Mouse (Mus musculus): ENCODE data around the gene Cbx5.

Gene Cbx5

DNA sequence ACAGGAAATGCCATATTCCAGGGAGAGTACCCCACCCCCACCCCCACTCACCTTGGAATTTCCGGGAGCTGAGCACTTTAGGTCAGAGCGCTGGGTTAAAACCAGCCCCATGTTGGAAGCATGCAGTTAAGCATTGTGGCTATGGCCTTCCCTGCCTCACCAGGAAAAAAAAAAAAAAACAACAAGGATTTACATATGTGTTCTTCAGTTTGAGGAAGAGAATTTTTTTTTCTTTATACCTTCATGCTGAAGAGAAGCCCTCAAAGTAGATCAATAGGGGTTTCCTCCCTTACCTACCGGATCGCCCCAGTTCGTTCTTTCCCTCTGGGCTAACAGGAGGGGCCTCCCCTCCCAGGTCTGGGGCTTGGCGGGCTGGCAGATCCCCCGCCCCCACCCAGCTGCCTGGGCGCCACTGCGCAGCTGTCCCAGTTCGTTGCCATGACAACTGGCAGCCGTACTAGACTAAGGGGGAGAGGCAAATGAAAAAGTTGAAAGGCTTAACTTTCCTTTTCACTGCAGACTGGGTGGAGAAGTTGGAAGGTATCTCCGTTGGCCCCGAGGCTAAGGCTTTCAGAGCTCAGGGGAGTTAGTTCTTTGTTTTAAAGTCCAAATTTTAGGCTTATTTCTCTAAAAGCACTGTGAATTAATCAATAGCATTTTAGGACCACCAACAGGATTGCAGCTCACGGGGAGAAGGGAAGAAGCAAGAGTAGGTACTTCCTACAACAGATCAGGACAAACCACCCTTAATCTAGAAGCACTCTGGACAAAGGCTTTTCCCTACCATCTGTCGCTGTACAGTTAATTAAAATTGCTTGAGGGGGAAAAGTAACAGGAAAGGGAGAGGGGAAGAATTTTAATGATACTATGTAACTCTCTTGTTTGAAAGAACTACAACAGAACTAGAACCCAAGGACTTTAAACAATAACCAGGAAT lies 24.4 kb downstream of the Cbx5 start:
- DNase-seq (ENCODE audit: low read depth, low spot score), result peak; percentile 82

DNA sequence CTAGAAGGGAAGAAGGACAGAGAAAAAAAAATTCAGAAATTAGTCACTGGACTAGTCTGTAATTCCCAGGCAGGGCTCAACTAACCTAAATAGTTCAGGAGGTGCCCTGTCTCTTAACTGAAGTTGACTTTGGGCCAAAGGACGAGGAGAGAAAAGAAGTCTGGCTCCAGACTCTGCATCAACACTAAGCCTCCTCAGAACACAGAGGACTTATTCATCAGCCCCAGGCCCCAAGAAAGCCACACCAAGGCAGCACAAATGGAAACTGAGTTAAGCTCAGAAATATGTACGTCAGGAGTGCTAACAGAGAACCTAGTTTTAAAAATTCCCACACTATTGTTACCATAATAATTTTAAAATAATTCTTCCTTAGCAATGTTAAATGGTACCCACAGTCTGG lies 25.5 kb downstream of the Cbx5 start:
- no peak for DNase-seq (ENCODE audit: low read depth, low spot score)

DNA sequence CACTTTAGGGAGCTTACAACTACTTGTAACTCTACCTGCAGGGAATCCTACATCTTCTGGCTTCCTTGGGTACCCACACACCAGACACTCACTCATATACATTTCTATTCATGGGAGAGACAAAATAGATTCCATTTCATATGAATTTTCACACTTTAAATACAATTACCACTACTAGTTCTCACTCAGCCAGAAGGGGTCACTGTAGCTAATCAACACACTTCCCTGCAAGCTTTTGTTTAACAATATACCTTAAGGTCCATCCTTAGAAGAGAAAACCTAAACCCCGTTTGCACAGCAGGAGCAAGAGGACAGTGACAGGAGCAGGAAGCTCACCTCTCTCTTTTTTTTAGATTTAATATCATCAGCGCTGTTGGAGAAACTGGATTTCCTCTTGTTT lies 34.5 kb downstream of the Cbx5 start:
- no peak for DNase-seq (ENCODE audit: low read depth, low spot score)

DNA sequence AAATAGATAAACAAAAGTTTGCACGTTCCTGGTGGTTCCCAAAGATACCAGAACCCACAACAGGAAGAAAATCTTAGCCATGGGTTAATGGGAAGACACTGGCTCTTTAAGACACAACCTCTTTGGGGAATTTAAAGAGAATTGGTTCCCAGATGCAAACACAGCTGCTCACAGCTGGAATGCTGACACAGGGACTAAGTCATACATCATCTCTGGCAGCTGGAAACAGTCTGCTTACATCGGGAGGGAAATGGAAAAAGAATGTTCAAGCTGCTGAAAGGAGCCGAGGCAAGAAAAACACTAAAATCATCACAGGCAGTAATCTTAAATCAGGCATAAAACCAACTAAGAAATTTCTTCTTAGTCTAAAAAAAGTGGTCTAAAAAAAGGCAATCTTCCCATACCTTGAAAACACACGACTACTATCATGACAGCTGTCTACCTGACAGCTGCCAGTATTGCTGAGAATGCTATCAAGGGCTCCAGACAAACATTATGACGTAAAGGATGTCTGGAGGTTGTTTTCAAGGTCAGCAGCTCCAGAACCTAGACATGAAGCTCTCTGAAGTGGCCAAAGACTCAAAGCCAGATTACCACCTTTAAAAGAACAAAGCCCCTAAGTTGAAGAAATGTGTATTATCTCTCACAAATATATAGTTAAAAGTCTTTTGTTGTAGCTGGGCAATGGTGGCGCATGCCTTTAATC lies 37.4 kb downstream of the Cbx5 start:
- no peak for DNase-seq (ENCODE audit: low read depth, low spot score)

DNA sequence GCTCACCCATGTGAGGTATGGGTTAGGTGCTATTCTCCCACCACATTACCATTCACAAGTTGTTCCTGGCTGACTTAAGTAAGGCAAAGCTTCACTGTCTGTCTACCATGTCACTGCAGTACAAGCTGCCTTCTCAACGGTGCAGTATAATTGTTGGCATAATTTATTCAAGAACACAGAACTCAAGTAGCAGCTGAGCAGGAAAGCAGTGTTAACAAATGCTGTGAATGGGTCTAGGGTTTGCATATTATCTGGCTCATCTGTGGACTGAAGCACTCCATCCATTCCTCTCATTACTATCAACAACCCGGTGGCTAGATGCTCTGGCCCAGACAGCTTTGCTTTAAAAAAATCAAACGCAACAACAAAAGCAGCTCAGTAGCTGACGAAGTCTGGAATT lies 41.8 kb downstream of the Cbx5 start:
- DNase-seq (ENCODE audit: low read depth, low spot score), result no peak

DNA sequence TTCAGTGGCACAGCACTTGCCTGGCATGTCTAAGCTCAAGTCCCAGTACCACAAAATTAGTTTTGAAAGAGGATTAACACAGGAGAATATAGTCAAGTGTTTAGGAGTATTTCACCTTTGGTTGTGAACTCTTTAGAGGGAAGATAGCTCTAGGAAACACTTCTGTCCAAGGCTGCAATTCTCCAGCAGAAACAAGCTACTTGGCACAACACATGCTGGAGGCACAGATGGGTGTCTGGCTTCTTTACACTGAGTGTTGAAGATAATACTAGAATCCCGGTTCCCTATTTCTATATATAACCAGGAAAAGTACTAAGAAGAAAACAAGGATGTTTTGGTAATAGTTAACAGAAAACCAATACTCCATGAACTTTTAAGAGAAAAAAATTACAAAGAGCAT lies 42.8 kb downstream of the Cbx5 start:
- no peak for DNase-seq (ENCODE audit: low read depth, low spot score)

DNA sequence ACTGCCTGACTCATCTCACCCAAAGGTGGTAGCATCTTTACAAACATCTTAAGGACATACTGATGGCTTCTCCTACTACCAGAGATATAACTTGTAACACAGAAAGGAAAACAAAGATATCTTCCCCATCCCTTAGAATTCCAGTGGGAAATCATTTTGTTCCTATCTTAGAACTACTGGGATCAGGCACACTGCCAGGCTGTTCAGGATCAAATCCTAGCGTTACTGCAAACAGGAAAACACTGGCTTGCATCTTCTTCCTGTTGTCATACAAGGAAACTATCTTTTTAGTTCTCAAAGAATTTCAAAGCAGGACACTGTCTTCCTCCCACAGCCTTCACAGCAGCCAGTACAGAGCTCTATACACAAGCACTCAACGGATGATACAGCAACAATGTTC lies 46.0 kb downstream of the Cbx5 start:
- DNase-seq (ENCODE audit: low read depth, low spot score), result no peak

DNA sequence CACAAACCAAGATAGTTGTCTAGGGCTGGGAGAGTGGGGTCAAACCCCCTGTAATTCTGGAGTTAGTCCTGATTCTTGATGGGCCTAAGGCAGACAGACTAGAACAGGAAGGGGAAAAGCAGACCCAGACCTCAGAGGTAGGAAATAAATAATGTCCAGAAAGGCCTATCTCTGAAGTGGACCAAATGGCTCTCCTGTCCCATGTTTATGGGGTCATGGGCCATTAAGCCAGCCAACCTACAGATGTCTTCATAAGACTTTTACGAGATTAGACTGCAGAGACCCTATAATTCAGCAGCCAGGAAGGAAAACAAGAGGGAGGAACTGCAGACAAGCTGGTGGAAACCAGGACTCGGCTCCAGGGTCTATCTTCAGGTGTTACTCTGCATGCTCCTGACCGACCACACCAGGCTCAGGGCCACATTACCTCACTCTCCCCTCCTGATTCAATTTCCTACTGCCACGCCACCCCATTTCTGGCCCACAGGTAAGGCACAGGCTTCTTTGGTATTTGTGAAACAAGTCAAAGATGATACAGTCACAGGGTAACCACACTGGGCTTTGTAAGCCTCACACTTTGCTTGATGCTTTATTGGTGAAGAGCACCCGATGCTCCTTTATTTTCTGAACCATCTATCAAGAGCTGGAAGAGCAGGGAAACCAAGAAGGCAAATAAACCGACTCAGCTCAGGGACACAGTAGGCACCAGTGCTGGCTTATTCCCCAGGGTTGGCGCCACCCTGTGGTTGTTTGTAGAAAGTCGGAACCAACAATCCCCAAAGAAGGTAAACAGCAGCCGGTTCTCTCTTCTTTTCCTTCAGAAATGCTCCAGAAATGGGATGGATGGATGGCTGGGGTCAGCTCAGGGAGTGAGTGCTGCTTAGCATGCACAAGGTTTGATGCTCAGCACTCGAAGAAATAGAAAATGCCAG lies 48.8 kb downstream of the Cbx5 start:
- no peak for DNase-seq (ENCODE audit: low read depth, low spot score)

DNA sequence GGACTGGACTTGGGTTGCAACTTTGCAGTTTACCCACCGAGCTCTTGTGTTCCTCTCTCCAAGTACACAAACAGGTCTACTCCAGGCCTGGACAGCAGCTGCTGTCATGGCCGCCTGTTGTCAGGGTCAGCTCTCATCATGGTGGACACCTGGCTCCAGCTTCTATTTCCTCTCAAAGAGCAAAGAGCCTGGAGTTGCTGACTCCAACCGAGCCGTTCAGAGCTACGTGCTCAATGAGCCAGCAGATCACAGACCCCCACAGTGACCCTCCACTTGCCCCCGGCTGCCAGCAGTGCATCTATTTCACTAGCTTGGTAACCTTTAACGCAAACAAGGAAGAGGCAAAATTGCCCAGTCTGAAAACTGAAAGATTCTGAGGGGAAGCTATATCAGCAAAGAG lies 49.5 kb downstream of the Cbx5 start:
- no peak for DNase-seq (ENCODE audit: low read depth, low spot score)

DNA sequence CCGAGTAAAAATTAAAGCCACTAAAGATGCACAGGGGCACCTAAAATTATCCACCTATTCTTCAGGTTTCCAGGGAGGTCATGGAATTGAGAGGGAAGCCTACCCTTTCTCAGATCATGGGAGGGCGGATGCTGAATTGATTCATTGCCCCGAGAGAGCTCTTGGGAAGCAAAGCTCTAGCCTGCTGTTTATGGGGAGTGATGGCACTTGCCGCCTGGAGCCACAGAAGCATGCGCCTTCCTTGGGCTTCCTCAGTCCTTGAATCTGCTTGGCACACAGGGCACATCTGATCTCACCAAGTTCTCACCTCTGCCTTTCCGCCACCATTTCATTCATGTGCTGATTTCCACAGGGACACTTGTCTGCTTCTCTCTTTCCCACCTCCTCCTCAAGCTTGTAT lies 51.8 kb downstream of the Cbx5 start:
- no peak for DNase-seq (ENCODE audit: low read depth, low spot score)

DNA sequence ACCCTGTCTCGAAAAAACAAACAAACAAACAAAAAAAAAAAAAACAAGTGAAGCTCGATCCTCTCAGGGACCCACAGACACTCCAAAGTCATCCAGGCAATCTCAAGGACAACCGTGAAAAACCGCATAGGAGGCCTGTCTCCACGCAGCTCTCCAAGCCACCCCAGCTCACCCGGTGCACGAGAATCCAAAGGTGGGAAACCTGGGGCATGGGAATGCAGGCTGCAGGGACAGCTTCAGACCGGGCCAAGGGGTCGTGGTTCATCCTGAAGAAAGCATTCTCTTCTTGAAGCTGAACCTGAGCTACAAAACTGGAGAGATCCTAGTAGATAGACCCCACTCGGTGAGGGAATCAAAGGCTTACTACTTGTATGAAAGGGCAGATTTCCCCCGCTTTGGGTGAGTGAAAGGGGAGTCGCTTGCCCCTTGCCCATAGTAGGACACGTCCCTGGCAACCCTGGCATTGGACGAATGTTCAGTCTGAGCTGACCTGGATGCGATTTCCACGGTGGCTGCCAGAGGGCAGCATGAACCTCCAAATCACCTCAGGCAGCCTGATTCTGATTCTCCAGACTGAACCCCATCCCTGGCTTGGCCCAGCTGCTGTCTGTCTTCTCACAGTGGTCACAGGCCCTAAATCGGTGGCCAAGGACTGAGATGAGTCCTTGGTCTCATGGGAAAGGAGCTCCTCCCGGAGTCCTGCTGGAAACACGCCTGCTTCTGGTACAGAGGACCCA lies 54.0 kb downstream of the Cbx5 start:
- DNase-seq (ENCODE audit: low read depth, low spot score), result no peak

DNA sequence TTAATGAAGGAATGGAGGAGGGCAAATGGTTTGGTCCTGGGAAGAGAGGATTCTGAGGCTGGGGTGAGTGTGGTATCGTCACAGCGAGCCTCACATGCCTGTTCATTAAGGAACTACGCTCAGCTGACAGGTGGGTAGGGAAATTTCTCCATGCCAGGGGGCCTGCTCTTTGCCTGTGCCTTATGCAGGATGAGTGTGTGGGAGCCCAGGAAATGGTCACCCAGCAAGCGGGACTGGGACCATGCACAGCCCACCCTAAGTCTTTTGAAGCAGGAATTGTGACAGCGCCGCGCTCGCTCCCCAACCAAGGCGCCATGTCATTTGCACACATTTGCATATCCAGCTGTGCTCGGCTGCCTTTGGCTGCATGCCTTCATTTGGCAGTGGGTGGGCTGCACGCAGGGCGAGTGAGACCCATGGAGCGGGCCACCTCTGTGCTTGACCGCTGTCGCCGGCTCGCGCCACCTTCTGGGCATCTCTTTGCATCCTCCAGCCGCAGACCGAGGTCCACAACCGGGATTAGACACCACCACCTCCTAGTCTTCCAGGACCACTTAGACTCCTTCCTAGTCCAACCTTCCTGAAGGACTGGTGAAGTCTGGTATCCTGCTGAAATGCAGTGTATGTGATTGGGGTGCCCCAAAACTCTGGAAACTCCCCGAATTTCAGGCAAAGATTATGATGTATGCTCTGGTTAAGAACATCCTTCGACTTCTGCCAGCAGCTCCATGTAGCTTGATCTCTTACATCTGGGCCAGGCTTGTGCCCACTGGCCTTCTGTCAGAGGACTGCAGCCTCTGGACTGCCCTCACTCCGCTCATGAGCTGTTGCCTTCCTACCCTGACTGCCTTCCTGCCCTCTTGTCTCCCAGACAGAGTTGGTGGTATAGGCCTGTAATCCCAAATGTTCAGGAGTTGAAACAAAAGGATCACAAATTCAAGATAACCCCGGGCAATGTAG lies 55.7 kb downstream of the Cbx5 start:
- DNase-seq (ENCODE audit: low read depth, low spot score), result no peak

DNA sequence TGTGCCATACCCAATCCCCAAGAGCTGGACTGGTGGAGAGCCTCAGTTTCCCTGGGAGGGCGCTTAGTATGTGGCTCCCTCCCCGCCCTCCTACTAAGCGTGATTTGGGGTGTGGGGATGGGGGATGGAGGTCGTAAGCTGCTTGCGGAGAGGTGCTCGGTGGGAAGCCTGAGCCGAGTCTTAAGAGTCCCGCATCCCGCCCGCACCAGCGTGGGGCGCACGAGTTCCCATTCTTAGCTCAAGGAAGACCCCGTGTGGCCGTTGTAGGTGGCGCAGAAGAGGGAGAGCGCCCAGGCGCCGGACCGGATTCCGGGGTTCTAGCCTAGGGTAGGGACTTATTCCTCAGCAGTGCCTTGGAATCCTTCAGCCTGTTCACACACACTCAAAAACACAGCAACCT lies 56.5 kb downstream of the Cbx5 start:
- no peak for DNase-seq (ENCODE audit: low read depth, low spot score)

DNA sequence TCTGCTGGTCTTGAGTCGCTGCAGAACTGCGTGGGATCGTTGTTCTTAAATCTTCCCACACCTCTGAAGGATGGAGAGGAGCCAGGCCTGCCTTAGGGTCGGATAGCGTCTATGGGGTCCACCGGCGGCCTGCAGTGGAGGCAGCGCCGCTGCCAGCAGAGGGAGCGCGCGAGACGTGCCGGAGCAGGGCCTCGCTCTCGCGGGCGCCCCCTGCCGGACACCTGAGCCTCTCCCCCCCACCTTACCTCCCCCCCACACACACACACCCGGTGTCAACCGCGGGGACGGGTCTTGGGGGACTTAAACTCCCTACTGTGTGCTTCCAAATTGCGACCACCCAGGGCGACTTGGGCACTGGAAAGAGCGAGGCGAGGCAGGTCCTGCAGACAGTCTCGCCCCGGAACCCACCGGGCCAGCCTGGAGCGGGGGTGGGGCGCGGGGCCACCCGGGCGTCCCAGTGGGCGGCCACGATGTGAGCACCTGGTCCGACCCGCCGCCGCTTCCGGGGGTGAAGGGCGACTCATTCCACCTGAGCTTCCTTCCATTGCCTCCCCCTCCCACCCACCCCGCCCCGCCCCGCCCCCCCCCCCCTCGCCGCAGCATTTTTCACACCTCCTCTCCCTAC lies 57.3 kb downstream of the Cbx5 start:
- no peak for DNase-seq (ENCODE audit: low read depth, low spot score)

DNA sequence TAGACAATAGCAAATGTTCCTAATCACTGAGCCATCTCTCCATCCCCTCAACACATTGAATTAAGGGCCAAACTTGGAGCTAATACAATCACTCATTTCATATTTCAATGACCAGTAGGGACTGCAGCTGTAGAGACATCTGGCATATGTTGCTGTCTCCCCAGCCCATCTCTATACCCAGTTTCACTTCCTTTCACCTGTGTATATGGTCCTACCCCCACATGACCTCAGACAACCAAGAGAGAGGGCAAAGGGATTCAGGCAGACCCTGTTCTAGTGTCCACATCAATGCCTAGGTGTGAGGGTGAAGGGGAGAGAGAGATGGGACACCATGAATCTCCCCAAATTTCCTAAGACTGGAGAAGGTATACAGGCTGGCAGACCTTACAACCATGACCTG lies 59.2 kb downstream of the Cbx5 start:
- DNase-seq (ENCODE audit: low read depth, low spot score), result no peak

DNA sequence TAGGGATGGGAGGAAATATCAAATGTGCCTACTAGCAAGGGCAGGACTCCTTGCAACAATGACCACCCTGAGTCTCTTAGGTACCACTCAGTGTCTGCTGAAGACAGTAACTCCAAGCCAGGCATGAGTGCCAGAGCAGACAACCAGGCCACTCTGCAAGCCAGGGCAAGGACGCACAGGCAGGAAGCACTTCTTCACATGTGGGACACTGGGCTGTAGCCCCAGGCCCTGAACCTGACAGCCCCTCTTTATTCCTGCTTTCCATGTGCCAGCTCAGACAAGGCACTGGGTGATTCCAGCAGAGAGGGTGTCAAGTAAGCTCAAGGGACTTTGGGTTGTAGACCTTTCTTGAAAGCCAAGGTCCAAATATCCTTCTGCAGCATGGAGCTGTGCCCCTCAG lies 60.8 kb downstream of the Cbx5 start:
- DNase-seq (ENCODE audit: low read depth, low spot score), result no peak

DNA sequence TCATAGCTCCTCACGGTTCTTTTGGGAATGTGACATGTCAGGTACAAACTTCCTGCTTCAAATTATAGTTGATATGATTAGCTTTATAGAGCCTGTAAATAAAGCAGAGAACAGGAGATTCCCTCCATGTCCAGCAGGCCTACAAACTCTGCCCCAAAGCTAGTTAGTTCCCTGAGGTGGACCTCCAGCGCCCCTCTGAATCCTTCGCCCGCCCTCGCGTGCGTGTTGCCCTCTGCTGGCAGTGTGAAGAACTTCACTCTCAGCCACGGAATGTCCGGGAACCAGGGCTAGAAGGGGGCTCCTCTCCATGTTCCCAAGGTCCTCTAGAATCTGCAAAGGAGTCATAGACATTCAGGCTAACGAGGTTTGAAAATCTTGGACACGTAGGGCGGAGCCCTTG lies 61.5 kb downstream of the Cbx5 start:
- DNase-seq (ENCODE audit: low read depth, low spot score), result no peak

DNA sequence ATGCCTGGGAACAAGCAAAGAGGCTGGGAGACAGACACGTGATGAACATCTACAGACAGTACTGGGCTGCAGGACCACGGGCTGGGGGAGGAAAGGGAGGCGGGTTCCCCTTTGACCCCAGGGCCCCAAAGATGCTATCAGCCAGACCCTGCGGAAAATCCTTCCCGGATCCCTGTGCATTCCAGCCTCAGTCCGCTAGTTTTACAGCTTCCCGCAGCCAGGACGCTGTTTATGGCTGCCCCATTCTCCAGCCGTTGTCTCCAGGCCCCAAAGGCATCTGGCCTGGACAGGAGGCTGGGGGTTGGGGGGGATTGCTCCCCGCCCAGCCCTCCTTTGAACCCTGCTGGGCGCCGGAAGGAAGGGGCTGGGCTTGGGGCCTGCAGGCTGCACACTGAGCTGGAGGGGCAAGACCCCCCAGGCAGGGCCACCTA lies 62.0 kb downstream of the Cbx5 start:
- DNase-seq (ENCODE audit: low read depth, low spot score), result no peak

DNA sequence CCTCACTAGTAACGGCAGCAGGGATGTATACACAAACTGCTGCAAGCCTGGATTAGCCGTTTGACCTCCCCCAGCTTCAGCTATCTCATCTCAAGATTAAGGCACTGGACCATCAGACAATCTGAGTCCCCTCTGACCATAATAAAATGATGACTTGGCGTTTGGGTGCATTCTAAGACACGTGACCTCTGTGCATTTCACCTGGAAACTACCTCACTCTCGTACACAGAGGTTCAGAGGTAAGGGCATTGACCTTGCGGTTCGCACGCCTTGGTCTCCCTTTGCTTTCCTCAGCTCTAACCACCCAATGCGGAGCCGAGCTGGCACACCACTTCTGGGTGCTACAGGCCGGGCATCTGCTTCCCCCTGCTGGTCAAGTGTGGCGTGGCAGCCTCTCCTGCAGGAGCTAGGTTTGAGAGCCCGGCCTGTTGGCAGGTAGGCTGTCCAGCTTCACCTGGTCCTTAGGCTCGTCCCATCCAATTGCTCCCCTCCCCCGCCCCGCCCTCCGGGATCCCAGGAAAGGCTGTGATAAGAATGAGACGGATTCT lies 62.7 kb downstream of the Cbx5 start:
- DNase-seq (ENCODE audit: low read depth, low spot score), result no peak
